Mouse (Mus musculus) kidney, adult 9 months (tissue): ENCODE data around the gene Krt34.
A peak's percentile ranks its signal among the peaks of the same experiment; 100 is the strongest.

Experiments
- DNase-seq: peaks from one replicate; pipeline ENCODE4 v3.0.0; 2022

The Krt34 gene

GRCm38 (mm10) chr11:100041454-100041853 lies at the start of gene Krt34:
TSS of gene Krt34 (minus strand) at chr11:100041554.
- DNase-seq = no peak

- DNase-seq = no peak
Observed at GRCm38 (mm10) chr11:100088378-100089025, 47.1 kb upstream of the Krt34 start.

GRCm38 (mm10) chr11:100087861-100088260 lies 46.5 kb upstream of the Krt34 start, which contains the start of gene Krt32:
TSS of gene Krt32 (minus strand) at chr11:100088226.
- no peak for DNase-seq

GRCm38 (mm10) chr11:100073873-100074272 lies 32.5 kb upstream of the Krt34 start:
- no peak for DNase-seq

- no peak for DNase-seq
Observed at GRCm38 (mm10) chr11:100067293-100068036, 26.1 kb upstream of the Krt34 start.

- DNase-seq = no peak
Observed at GRCm38 (mm10) chr11:100066236-100067010, 25.1 kb upstream of the Krt34 start.

GRCm38 (mm10) chr11:100058875-100059274 lies 17.5 kb upstream of the Krt34 start:
- DNase-seq = peak; percentile 5

- DNase-seq = no peak
Observed at GRCm38 (mm10) chr11:100055686-100056655, 14.6 kb upstream of the Krt34 start.

- no peak for DNase-seq
Observed at GRCm38 (mm10) chr11:100050451-100050850, 9.1 kb upstream of the Krt34 start, which contains the start of gene Krt31. TSS of gene Krt31 (minus strand) at chr11:100050551.

- no peak for DNase-seq
Observed at GRCm38 (mm10) chr11:100047193-100047592, 5.8 kb upstream of the Krt34 start.

GRCm38 (mm10) chr11:100046303-100046866 lies 5.0 kb upstream of the Krt34 start:
- no peak for DNase-seq

GRCm38 (mm10) chr11:100029768-100030167 lies 11.6 kb downstream of the Krt34 start, which contains the start of gene Krt33b:
TSS of gene Krt33b (minus strand) at chr11:100029868.
- DNase-seq = no peak

- DNase-seq = no peak
Observed at GRCm38 (mm10) chr11:100021438-100021837, 19.9 kb downstream of the Krt34 start.

- no peak for DNase-seq
Observed at GRCm38 (mm10) chr11:100019466-100019865, 21.9 kb downstream of the Krt34 start.

GRCm38 (mm10) chr11:100016112-100016511 lies 25.2 kb downstream of the Krt34 start, which contains the start of gene Krt33a:
TSS of gene Krt33a (minus strand) at chr11:100016212.
- DNase-seq = no peak

GRCm38 (mm10) chr11:100013691-100014171 lies 27.6 kb downstream of the Krt34 start:
- DNase-seq = no peak

GRCm38 (mm10) chr11:100010682-100011081 lies 30.7 kb downstream of the Krt34 start:
- no peak for DNase-seq

- no peak for DNase-seq
Observed at GRCm38 (mm10) chr11:100008336-100008735, 33.0 kb downstream of the Krt34 start.

GRCm38 (mm10) chr11:100006624-100007023 lies 34.7 kb downstream of the Krt34 start:
- DNase-seq = peak; percentile 5

GRCm38 (mm10) chr11:100005905-100006304 lies 35.4 kb downstream of the Krt34 start:
- DNase-seq = no peak

GRCm38 (mm10) chr11:100004846-100005245 lies 36.5 kb downstream of the Krt34 start:
- DNase-seq = peak; percentile 55
